Mouse (Mus musculus) myocyte (in vitro differentiated cells): ENCODE data around the gene Lrmda. TPM values are rescaled to one million over a fixed set of nuclear protein-coding genes. Genes with fewer than 3 reads are reported as not detected.

ENCODE experiments used
- H3K27me3 ChIP-seq: one replicate; pipeline ENCODE4 v1.6.1; 2011; ENCODE audit not compliant: control insufficient read depth, insufficient read depth, insufficient read length
- H3K36me3 ChIP-seq: one replicate; pipeline ENCODE4 v1.6.1; 2011; ENCODE audit not compliant: control insufficient read depth, insufficient read depth
- H3K4me2 ChIP-seq: one replicate; pipeline ENCODE4 v1.6.1; 2011; ENCODE audit warnings: low read depth, control low read depth
- H3K4me3 ChIP-seq: one replicate; pipeline ENCODE4 v1.5.1; 2011; ENCODE audit warnings: mild to moderate bottlenecking, control low read depth, moderate library complexity
- H3K79me2 ChIP-seq: one replicate; pipeline ENCODE4 v1.6.1; 2011; ENCODE audit not compliant: control insufficient read depth, insufficient read depth
- H3ac ChIP-seq: one replicate; pipeline ENCODE4 v1.6.1; 2011; ENCODE audit not compliant: control insufficient read depth, insufficient read length
- CEBPB ChIP-seq: IDR thresholded peaks from 2 replicates; pipeline ENCODE4 v1.6.1; 2011; ENCODE audit warnings: mild to moderate bottlenecking, moderate library complexity; ENCODE audit not compliant: poor library complexity, insufficient read depth, severe bottlenecking
- E2F4 ChIP-seq: IDR thresholded peaks from one replicate; pipeline ENCODE4 v1.6.1; 2011; ENCODE audit warnings: mild to moderate bottlenecking, control low read depth, moderate library complexity; ENCODE audit not compliant: insufficient read depth
- MAX ChIP-seq: IDR thresholded peaks from one replicate; pipeline ENCODE4 v1.6.1; 2011; ENCODE audit warnings: low read depth, mild to moderate bottlenecking, control low read depth
- MYOD1 ChIP-seq, 3 experiments: IDR thresholded peaks; one replicate each; pipeline ENCODE4 v1.6.1; 2011; ENCODE audit warnings: control low read depth in 2 of 3, low read depth in 2 of 3, mild to moderate bottlenecking in 2 of 3, moderate library complexity in 1 of 3; ENCODE audit not compliant: insufficient read length in 2 of 3, control insufficient read depth in 1 of 3
- MYOG ChIP-seq, 3 experiments: IDR thresholded peaks; one replicate each; pipeline ENCODE4 v1.6.1; 2011; ENCODE audit warnings: control low read depth in 2 of 3, low read depth in 2 of 3, mild to moderate bottlenecking in 2 of 3; ENCODE audit not compliant: insufficient read length in 2 of 3, control insufficient read depth in 1 of 3, insufficient read depth in 1 of 3
- POLR2A ChIP-seq: IDR thresholded peaks from one replicate; pipeline ENCODE4 v1.6.1; 2011; ENCODE audit warnings: low read depth, mild to moderate bottlenecking, control low read depth, moderate library complexity; ENCODE audit not compliant: insufficient read length
- POLR2AphosphoS2 ChIP-seq: IDR thresholded peaks from one replicate; pipeline ENCODE4 v1.6.1; 2011; ENCODE audit warnings: low read depth, control low read depth; ENCODE audit not compliant: insufficient read length
- REST ChIP-seq: IDR thresholded peaks from one replicate; pipeline ENCODE4 v1.6.1; 2011; ENCODE audit warnings: mild to moderate bottlenecking, control low read depth, moderate library complexity; ENCODE audit not compliant: insufficient read depth, insufficient read length
- SRF ChIP-seq: IDR thresholded peaks from one replicate; pipeline ENCODE4 v1.6.1; 2011; ENCODE audit warnings: low read depth; ENCODE audit not compliant: control insufficient read depth, insufficient read length
- TCF12 ChIP-seq: IDR thresholded peaks from one replicate; pipeline ENCODE4 v1.6.1; 2011; ENCODE audit warnings: mild to moderate bottlenecking, control low read depth; ENCODE audit not compliant: poor library complexity, insufficient read depth, severe bottlenecking
- TCF3 ChIP-seq: IDR thresholded peaks from one replicate; pipeline ENCODE4 v1.6.1; 2011; ENCODE audit warnings: low read depth, control low read depth; ENCODE audit not compliant: insufficient read length
- USF1 ChIP-seq: IDR thresholded peaks from one replicate; pipeline ENCODE4 v1.6.1; 2011; ENCODE audit warnings: low read depth, mild to moderate bottlenecking, control low read depth, moderate library complexity
- polyA plus RNA-seq: library from polyadenylated mRNA; unstranded; fragments of >200 nt; fragmentation: generic; extraction: Trizol; gene quantifications from one replicate; pipeline ENCODE4 v1.2.1, GENCODE M21; 2012; ENCODE audit warnings: missing spikeins

The Lrmda gene
- polyA plus RNA-seq, 1 experiment: 1.9 TPM

- H3K36me3 ChIP-seq: no peaks in the 10 kb centered on the region
- no peak overlapping the region for H3ac ChIP-seq
- no peak for TF ChIP-seq TCF3
- TF ChIP-seq MAX: no peak
- TF ChIP-seq MYOD1 (IDR thresholded peaks at IDR 0.05; ENCODE audit: control insufficient read depth in 1 of 3, insufficient read length in 2 of 3, low read depth in 2 of 3): no peak
- TF ChIP-seq POLR2A: no peak
- no peak for TF ChIP-seq POLR2AphosphoS2
- TF ChIP-seq REST: no peak
- no peak for TF ChIP-seq USF1
- no peak for TF ChIP-seq MYOG (IDR thresholded peaks at IDR 0.05; ENCODE audit: control insufficient read depth in 1 of 3, insufficient read depth in 1 of 3, insufficient read length in 2 of 3, low read depth in 2 of 3)
- TF ChIP-seq SRF: no peak
- TF ChIP-seq E2F4: no peak
- no peak for TF ChIP-seq CEBPB
- no peak for TF ChIP-seq TCF12
- H3K4me2 ChIP-seq: no peak overlapping the region
- H3K4me3 ChIP-seq: no peak overlapping the region
- H3K79me2 ChIP-seq: no peaks in the 10 kb centered on the region
- no peaks in the 10 kb centered on the region for H3K27me3 ChIP-seq
Observed at GRCm38 (mm10) chr14:22181508-22181907, 162.0 kb downstream of the Lrmda start.

DNA sequence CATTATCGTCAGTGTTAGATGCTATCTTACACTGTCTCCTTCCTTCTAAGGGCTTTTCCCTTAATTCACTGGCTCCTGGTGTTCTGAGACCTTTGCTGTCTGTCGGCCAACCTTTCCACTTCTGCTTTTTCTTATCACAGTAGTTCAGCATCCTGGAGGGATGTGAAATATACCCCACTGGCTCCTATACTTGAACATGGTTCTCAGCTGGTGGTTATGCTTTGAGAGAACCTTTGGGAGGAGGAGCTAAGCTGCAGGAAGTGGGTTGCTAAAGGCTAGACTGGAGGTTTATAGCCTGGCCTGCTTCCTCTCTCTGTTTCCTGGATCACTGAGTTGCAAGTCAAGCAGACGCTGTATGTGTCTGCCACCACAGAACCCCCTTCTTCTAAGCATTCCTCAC lies 163.7 kb downstream of the Lrmda start:
- Histone ChIP-seq H3K4me3 (no peak overlapping the region), H3K79me2 (no peaks in the 10 kb centered on the region), H3K27me3 (no peaks in the 10 kb centered on the region), H3K36me3 (no peaks in the 10 kb centered on the region), H3ac (no peak overlapping the region), H3K4me2 (no peak overlapping the region)
- TF ChIP-seq MAX (no peak), USF1 (no peak), POLR2AphosphoS2 (no peak)

DNA sequence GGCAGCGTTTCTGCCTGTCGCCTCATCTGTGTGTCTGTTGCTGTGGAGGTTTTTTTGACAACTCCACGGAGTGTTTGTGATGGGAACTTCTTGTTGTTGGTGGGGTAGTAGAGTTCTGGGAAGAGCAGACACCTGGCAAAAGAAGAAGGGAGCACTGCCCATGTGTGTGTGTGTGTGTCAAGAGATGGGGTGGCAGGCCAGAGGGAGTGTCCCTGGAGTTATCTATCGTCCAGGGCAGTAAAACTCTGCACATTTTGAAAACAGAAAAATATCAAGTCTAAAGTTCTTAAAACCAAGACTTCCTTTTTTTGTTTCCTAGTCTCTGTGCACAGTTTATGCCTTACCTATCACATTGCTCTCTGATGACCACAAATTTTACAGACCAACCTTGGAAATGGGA lies 165.9 kb downstream of the Lrmda start:
- Histone ChIP-seq H3K27me3 (peaks cover 9% of the 10 kb centered on the region), H3ac (no peak overlapping the region), H3K36me3 (no peaks in the 10 kb centered on the region), H3K79me2 (no peaks in the 10 kb centered on the region), H3K4me2 (no peak overlapping the region), H3K4me3 (no peak overlapping the region)
- TF ChIP-seq TCF3 (no peak), E2F4 (no peak), SRF (no peak), MYOG (IDR thresholded peaks at IDR 0.05; ENCODE audit: control insufficient read depth in 1 of 3, insufficient read depth in 1 of 3, insufficient read length in 2 of 3, low read depth in 2 of 3) (no peak), USF1 (no peak), MYOD1 (IDR thresholded peaks at IDR 0.05; ENCODE audit: control insufficient read depth in 1 of 3, insufficient read length in 2 of 3, low read depth in 2 of 3) (no peak), MAX (no peak), REST (no peak)

DNA sequence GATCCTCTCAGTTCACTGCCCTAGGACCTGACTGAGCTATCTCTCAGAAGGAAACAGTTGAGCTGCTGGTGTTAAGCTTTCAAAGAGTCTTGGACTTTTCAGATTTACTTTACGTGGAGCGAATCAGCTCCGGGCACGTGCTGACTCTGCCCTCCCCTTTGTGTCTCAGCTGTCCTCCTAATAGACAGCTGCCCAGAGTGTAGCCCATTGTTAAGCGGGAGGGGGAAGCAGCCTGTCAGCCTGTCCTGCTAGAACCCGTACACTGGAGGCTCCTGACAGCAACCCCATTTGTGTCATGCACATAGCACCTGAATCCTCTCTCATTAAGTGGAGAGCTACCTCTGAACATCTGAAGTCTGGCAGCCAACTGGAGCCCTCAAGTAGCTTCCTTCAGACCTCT lies 170.6 kb downstream of the Lrmda start:
- Histone ChIP-seq H3K27me3 (peaks cover 9% of the 10 kb centered on the region), H3K4me3 (no peak overlapping the region), H3ac (no peak overlapping the region), H3K4me2 (no peak overlapping the region), H3K36me3 (no peaks in the 10 kb centered on the region), H3K79me2 (no peaks in the 10 kb centered on the region)
- TF ChIP-seq POLR2A (no peak), POLR2AphosphoS2 (no peak), MYOG (IDR thresholded peaks at IDR 0.05; ENCODE audit: control insufficient read depth in 1 of 3, insufficient read depth in 1 of 3, insufficient read length in 2 of 3, low read depth in 2 of 3) (no peak), E2F4 (no peak), SRF (no peak), USF1 (no peak), MYOD1 (IDR thresholded peaks at IDR 0.05; ENCODE audit: control insufficient read depth in 1 of 3, insufficient read length in 2 of 3, low read depth in 2 of 3) (no peak), TCF12 (no peak), MAX (no peak), REST (no peak), CEBPB (no peak), TCF3 (no peak)

GRCm38 (mm10) chr14:22192185-22192584 lies 172.7 kb downstream of the Lrmda start:
- H3K27me3 ChIP-seq: peaks cover 9% of the 10 kb centered on the region
- no peak overlapping the region for H3ac ChIP-seq
- TF ChIP-seq MAX (no peak), E2F4 (no peak), TCF3 (no peak), REST (no peak), USF1 (no peak), TCF12 (no peak)
- no peak overlapping the region for H3K4me3 ChIP-seq
- no peaks in the 10 kb centered on the region for H3K79me2 ChIP-seq
- H3K36me3 ChIP-seq: no peaks in the 10 kb centered on the region
- no peak overlapping the region for H3K4me2 ChIP-seq
